Mouse (Mus musculus) hindlimb bud, embryonic 11.5 days (tissue): Measurements from ENCODE around the gene Rcl1.

Source experiments
- DNase-seq: peaks from one replicate; pipeline ENCODE4 v3.0.0-alpha.2; 2012; ENCODE audit warnings: low read depth, low spot score; ENCODE audit errors: extremely low spot score

Rcl1 gene

GRCm38 (mm10) chr19:29149583-29149982, 48.4 kb downstream of the Rcl1 start:
- DNase-seq = no peak

DNA sequence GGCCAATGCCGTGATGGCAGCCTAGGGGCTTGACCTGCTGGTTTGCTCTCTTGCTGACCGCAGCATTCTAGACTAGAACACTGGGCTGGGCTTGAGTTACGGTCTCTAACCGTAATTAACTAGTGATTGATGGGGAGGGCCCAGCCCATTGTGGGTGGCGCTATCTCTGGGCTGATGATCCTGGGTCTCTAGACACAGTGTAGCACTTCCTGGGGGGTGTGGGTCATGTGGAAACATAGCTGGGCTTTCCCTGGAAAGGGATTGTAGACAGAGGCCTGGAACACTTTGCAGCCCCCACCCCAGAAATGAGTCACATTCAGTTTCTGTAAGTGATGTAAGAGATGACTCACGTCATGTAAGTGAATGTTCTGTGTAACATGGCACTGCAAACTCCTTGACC, 48.9 kb downstream of the Rcl1 start:
- DNase-seq = no peak

- DNase-seq = no peak
These were observed 50.3 kb downstream of the Rcl1 start for GRCm38 (mm10) chr19:29151443-29151842.

- no peak for DNase-seq
These were observed 54.4 kb downstream of the Rcl1 start for GRCm38 (mm10) chr19:29155552-29155951.

DNA sequence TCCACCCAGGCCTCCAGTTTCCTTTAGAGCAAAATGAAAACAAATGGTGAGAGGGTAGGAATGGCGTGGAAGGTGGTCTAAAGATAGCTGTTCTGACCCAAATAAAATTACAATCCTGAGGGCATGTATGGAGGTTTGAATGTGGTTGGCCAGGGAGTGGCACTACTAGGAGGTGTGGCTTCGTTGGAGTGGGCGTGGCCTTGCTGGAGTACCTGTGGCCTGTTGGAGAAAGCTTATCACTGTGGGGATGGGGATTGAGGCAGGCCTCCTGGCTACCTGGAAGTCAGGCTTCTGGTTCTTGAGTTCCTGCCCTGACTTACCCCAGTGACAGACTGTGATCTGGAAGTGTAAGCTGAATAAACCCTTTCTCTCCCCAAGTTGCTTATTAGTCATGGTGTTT, 55.2 kb downstream of the Rcl1 start:
- DNase-seq = no peak

DNA sequence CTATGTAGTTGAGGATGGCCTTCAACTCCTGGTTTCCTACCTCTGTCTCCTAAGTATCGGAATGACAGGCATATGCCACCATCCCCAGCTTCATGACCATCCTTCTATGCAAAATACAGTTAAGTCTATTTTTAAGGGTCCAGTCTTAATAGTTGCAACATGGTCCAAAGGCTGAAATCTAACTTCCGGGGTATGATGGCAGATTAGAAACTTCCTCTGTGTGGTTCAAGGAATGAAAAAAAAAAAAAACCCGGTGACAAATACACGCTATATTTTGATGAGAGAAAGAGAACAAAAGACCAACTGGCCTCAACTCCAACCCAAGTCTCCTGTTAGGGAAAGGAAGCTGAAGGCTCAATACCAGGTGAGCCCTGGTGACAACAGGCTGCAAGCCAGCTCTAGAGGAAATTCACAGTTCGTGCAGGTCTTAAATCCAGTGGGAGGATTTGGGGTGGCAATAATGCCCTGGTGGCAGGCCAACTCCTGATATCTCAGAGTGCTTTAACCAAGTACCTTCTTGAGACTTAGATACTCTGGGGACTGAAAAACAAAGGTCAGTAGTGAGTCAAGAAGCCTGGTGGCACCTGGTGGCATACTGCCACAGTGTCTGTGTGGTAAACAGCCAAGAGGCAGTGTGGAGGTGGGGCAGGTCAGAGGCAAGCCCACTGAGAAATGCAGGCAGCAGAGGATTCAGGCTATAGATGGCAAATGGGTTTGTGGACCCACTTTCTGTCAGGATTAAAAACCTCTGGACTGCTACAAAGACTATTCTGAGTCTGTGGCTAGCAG, 56.7 kb downstream of the Rcl1 start:
- DNase-seq = no peak

DNA sequence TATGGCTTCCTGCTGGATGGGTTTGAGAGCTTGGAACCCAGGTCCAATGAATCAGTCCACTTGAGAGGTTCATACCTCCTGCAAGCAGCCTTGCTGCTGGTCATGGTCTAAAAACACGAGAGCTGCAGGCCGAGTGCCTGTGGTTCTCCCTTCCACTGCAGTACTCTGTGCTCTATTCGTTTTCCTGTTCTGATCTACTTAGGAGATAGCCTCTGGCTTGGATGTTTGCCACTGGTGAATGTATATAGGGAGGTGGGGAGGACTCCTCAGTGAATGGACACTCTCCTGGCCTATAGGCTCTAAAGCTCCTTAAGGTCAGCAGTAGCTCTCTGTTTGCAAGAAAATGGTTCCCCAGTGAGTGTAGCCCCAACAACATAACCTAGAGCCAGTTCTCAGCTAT, 57.3 kb downstream of the Rcl1 start:
- no peak for DNase-seq

- no peak for DNase-seq
These were observed 62.8 kb downstream of the Rcl1 start for GRCm38 (mm10) chr19:29163817-29164527.

DNA sequence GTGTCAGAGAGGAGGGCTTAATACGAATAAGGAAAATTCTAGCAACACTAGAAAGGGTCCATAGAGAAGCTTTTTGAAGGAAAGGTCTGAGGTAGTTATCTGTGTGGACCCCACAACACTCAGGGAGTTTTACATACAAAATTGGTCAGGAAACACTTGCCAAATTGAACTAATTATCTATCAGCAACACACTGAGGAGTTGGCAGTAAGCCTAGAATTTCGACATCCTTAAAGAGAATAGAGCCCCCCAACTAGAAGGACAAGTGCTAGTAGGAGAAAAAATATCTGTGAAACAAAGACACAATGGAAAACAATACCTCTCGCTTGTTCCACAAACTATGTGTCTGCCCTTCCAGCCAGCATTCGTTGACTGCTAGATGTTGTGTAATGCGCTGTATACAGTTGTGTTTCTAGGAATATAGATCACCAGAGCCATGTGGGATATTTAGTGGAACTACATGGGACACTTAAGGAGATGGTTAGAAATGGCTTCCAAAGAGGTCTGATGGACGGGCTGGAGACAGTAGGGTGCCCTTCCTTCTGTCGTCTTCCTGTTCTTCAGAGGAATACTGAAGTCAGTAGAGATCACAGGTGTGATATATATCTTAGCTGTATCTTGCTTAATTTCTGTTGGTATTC, 63.5 kb downstream of the Rcl1 start:
- no peak for DNase-seq

- DNase-seq = no peak
These were observed 66.8 kb downstream of the Rcl1 start for GRCm38 (mm10) chr19:29167938-29168337.

- DNase-seq = no peak
These were observed 79.2 kb downstream of the Rcl1 start for GRCm38 (mm10) chr19:29180336-29180735.

GRCm38 (mm10) chr19:29182166-29182565, 81.0 kb downstream of the Rcl1 start:
- DNase-seq = no peak

DNA sequence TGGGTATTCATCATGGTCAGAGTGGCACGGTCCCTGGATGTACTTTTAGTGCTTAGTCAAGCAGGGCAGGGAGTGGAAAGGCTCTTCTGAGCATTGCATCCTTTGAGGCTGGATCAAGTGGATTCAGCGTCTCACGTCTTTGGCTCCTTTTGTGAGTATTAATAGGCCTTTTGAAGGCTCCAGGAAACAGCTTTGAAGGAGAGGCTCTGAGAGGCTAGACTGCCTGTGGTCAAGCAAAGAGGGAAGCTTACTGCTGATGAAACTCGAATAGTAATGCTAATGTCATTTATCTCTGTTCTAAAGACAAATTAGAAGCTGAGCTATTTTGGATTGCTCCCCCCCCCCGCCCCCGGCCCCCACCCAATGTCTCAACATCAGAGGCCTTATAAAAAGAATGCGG, 83.9 kb downstream of the Rcl1 start:
- DNase-seq = no peak

DNA sequence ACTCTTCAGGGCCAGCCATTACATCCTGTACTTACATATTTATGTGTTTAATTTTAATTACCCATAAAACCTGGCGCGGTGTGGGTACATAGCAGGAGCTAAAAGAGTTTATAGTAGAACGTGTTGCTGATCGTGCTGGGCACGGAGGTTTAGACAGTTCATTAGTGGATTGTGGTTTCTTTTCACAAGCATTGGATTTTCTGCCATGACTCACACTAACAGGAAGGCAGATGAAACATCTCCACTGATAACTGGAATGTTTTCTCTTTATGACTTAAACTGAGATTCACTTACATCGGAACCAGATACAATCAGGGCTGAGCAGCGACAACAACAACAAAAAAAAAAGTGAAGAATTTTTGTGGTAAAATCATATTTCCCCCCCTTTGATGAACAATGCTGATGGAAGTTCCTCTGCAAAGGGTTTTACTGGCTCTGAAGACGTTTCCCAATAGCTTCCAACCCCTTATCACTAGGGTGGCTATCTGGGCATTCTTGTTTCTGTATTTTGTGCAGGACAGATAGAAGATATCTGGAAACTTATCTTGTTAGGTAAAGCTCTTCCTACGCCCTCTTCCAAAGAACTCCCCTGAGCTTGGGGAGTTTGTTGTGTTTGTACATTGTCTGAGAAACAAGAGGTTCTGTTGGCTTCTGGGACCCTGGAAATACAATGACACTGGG, 84.5 kb downstream of the Rcl1 start:
- no peak for DNase-seq

- DNase-seq = no peak
These were observed 87.7 kb downstream of the Rcl1 start for GRCm38 (mm10) chr19:29188879-29189278.
